Mouse (Mus musculus): Measurements from ENCODE around the gene Madd. TPM values are rescaled to one million over a fixed set of nuclear protein-coding genes. Genes with fewer than 3 reads are reported as not detected.

Gene Madd
- polyA plus RNA-seq, 1 experiment from 2014 or later, result 62.1 TPM

DNA sequence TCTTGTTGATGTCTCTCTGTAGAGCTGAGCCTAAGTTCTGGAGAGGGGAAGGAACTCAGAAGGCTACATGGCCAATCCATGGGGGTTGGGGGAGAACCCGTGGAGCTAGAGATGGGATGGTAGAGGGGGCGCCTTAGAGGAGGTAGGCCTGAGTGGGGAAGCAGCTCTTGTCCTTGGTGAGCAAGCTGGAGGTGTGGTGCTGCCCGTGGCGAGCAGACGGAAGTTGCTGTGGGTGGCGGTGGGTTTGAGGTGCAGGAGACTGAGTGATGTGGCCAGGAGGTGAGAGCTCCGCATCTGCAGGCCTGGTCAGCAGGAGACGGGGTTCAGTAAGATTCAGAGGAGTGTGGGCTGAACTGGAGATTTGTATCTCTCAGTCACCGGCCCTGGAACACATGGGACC lies 96.2 kb downstream of the Madd start:
- H3K27me3 ChIP-seq (ENCODE audit: control insufficient read depth, insufficient read depth, low read depth, low read length), result no peaks in the 10 kb centered on the region
- no peak overlapping the region for H3K9ac ChIP-seq (ENCODE audit: low read depth, low read length)
- no peaks in the 10 kb centered on the region for H3K4me1 ChIP-seq (ENCODE audit: control insufficient read depth, insufficient read depth, low read length)
- no peak overlapping the region for H3K27ac ChIP-seq (ENCODE audit: low read length)
- no peaks in the 10 kb centered on the region for H3K9me3 ChIP-seq (replicated peaks; ENCODE audit: control insufficient read depth, low read length, poor library complexity, severe bottlenecking)
- no peak for ATAC-seq
- H3K4me3 ChIP-seq (ENCODE audit: low read depth, low read length), result no peak overlapping the region
- H3K4me2 ChIP-seq (ENCODE audit: low read length), result no peak overlapping the region
- H3K36me3 ChIP-seq (ENCODE audit: control insufficient read depth, insufficient read depth, low read length), result no peaks in the 10 kb centered on the region
- WGBS, result 93% methylated on average over 9 of the region's 9 CpGs

Other genes with a start within 250 kb of the Madd start
- gene Celf1, start 243.5 kb downstream of the Madd start, polyA plus RNA-seq (2015; fragmentation: Nextera tagmentation; extraction: Ambion mirVana), result 115 and 121 TPM in 2 replicates
- 0.42 and 0.64 TPM in 2 replicates for gene Rapsn, start 148.2 kb downstream of the Madd start, polyA plus RNA-seq (2015; fragmentation: Nextera tagmentation; extraction: Ambion mirVana)
- gene Psmc3, start 129.8 kb downstream of the Madd start, polyA plus RNA-seq (2015; fragmentation: Nextera tagmentation; extraction: Ambion mirVana), result 226 and 247 TPM in 2 replicates
- gene Slc39a13, start 113.4 kb downstream of the Madd start, polyA plus RNA-seq (2015; fragmentation: Nextera tagmentation; extraction: Ambion mirVana), result 30.4 and 35.0 TPM in 2 replicates
- 2.1 and 2.8 TPM in 2 replicates for gene Spi1, start 101.4 kb downstream of the Madd start, polyA plus RNA-seq (2015; fragmentation: Nextera tagmentation; extraction: Ambion mirVana)
- 0.04 TPM in 1 of 2 replicates, not detected in the other for gene Mybpc3, start 65.7 kb downstream of the Madd start, polyA plus RNA-seq (2015; fragmentation: Nextera tagmentation; extraction: Ambion mirVana)
- gene Nr1h3, start 19.0 kb upstream of the Madd start, polyA plus RNA-seq (2015; fragmentation: Nextera tagmentation; extraction: Ambion mirVana), result 2.7 and 2.9 TPM in 2 replicates
- gene Acp2, start 19.0 kb upstream of the Madd start, polyA plus RNA-seq (2015; fragmentation: Nextera tagmentation; extraction: Ambion mirVana), result 38.3 and 39.2 TPM in 2 replicates
- gene Ddb2, start 53.1 kb upstream of the Madd start, polyA plus RNA-seq (2015; fragmentation: Nextera tagmentation; extraction: Ambion mirVana), result 18.1 and 18.4 TPM in 2 replicates
- 9.7 and 17.5 TPM in 2 replicates for gene Pacsin3, start 72.1 kb upstream of the Madd start, polyA plus RNA-seq (2015; fragmentation: Nextera tagmentation; extraction: Ambion mirVana)
- gene Arfgap2, start 81.1 kb upstream of the Madd start, polyA plus RNA-seq (2015; fragmentation: Nextera tagmentation; extraction: Ambion mirVana), result 73.0 and 74.4 TPM in 2 replicates

All from midbrain, embryonic 16.5 days (tissue).